Mouse (Mus musculus): ENCODE data around the gene Slc13a5. TPM values are rescaled to one million over a fixed set of nuclear protein-coding genes. Genes with fewer than 3 reads are reported as not detected.

Slc13a5 gene
- total and polyA plus RNA-seq, 3 experiments = not detected

- Histone ChIP-seq H3K79me2 (ENCODE audit: control insufficient read depth, insufficient read depth, low read length, poor library complexity) (no peaks in the 10 kb centered on the region), H3K27me3 (ENCODE audit: control insufficient read depth in 1 of 2, insufficient read depth in 2 of 2, low read length in 2 of 2) (peaks cover 17 to 27% of the 10 kb centered on the region in 2 experiments), H3K9ac (ENCODE audit: control insufficient read depth, low read depth, low read length, poor library complexity, severe bottlenecking) (no peak overlapping the region), H3K4me1 (ENCODE audit: control insufficient read depth in 1 of 2, insufficient read depth in 2 of 2, low read length in 2 of 2) (no peaks in the 10 kb centered on the region), H3K36me3 (ENCODE audit: control insufficient read depth in 1 of 2, insufficient read depth in 2 of 2, low read length in 2 of 2) (no peaks in the 10 kb centered on the region), H3K27ac (ENCODE audit: control insufficient read depth, low read depth, low read length) (no peak overlapping the region), H3K4me3 (ENCODE audit: control insufficient read depth in 1 of 2, insufficient read depth in 1 of 2, low read depth in 2 of 2, low read length in 2 of 2) (no peak overlapping the region), H3K9me3 (replicated peaks; ENCODE audit: insufficient read depth, low read length) (no peaks in the 10 kb centered on the region)
- no peak for TF ChIP-seq ZMIZ1 (IDR thresholded peaks at IDR 0.05; ENCODE audit: low read depth, low read length)
- no peak for TF ChIP-seq USF1 (IDR thresholded peaks at IDR 0.05; ENCODE audit: low read depth, low read length)
- TF ChIP-seq CHD2 (IDR thresholded peaks at IDR 0.05; ENCODE audit: low read length) = no peak
- no peak for TF ChIP-seq POLR2AphosphoS5 (IDR thresholded peaks at IDR 0.05; ENCODE audit: borderline replicate concordance, low read depth, low read length)
- TF ChIP-seq BHLHE40 (IDR thresholded peaks at IDR 0.05; ENCODE audit: borderline replicate concordance, low read depth, low read length) = no peak
- no peak for TF ChIP-seq MAFK (IDR thresholded peaks at IDR 0.05; ENCODE audit: borderline replicate concordance, low read depth, low read length)
- no peak for TF ChIP-seq MAZ (IDR thresholded peaks at IDR 0.05; ENCODE audit: low read depth, low read length)
- no peak for TF ChIP-seq GATA1 (IDR thresholded peaks at IDR 0.05; ENCODE audit: low read depth, low read length)
- no peak for TF ChIP-seq USF2 (IDR thresholded peaks at IDR 0.05; ENCODE audit: borderline replicate concordance in 1 of 2, insufficient read depth in 1 of 2, low read depth in 1 of 2, low read length in 2 of 2)
- no peak for TF ChIP-seq ETS1 (IDR thresholded peaks at IDR 0.05; ENCODE audit: low read depth, low read length)
- no peak for TF ChIP-seq MAX (IDR thresholded peaks at IDR 0.05; ENCODE audit: low read length)
- no peak for TF ChIP-seq SIN3A (IDR thresholded peaks at IDR 0.05; ENCODE audit: low read length)
- TF ChIP-seq RCOR1 (IDR thresholded peaks at IDR 0.05; ENCODE audit: low read depth, low read length) = no peak
- no peak for TF ChIP-seq ELF1 (IDR thresholded peaks at IDR 0.05; ENCODE audit: low read depth, low read length)
- no peak for TF ChIP-seq JUND (IDR thresholded peaks at IDR 0.05; ENCODE audit: low read depth, low read length)
- no peak for TF ChIP-seq ZKSCAN1 (IDR thresholded peaks at IDR 0.05; ENCODE audit: low read depth, low read length)
- TF ChIP-seq ZNF384 (IDR thresholded peaks at IDR 0.05; ENCODE audit: low read depth, low read length) = no peak
- TF ChIP-seq RAD21 (IDR thresholded peaks at IDR 0.05; ENCODE audit: low read depth, low read length) = no peak
- TF ChIP-seq MXI1 (IDR thresholded peaks at IDR 0.05; ENCODE audit: low read depth, low read length) = no peak
- no peak for TF ChIP-seq SMC3 (IDR thresholded peaks at IDR 0.05; ENCODE audit: low read depth, low read length)
- no peak for DNase-seq (ENCODE audit: low read depth, low spot score)
Observed at GRCm38 (mm10) chr11:72286651-72287050, 19.6 kb upstream of the Slc13a5 start.

DNA sequence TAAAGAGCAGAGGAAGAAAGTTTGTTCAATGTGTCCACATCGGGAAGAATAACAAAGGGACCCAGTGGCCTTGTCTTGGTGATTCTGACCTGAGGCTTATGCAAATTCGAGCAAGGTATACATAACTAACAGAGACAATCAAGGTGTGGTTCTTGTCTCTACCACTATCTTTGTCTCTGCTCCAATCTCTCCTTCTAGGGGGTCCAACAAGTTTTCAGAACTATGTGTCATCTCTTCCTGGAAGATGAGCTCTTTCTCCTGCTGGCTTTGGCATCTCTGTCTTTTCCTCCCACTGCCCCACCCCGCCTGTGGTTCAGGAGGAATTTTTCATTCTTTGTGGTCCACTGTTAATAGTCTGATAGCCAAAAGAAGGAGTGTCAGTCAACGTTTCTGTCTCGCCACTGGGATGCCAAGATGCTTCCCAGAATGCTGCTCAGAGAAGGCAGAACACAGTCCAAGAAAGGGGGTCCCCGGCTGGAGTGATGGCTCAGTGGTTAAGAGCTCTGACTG lies 19.0 kb upstream of the Slc13a5 start:
- Histone ChIP-seq H3K27me3 (ENCODE audit: control insufficient read depth in 1 of 2, insufficient read depth in 2 of 2, low read length in 2 of 2) (peaks cover 19 to 32% of the 10 kb centered on the region in 2 experiments), H3K27ac (ENCODE audit: control insufficient read depth, low read depth, low read length) (no peak overlapping the region), H3K36me3 (ENCODE audit: control insufficient read depth in 1 of 2, insufficient read depth in 2 of 2, low read length in 2 of 2) (no peaks in the 10 kb centered on the region), H3K4me3 (ENCODE audit: control insufficient read depth in 1 of 2, insufficient read depth in 1 of 2, low read depth in 2 of 2, low read length in 2 of 2) (no peak overlapping the region), H3K79me2 (ENCODE audit: control insufficient read depth, insufficient read depth, low read length, poor library complexity) (no peaks in the 10 kb centered on the region), H3K4me1 (ENCODE audit: control insufficient read depth in 1 of 2, insufficient read depth in 2 of 2, low read length in 2 of 2) (no peaks in the 10 kb centered on the region), H3K9ac (ENCODE audit: control insufficient read depth, low read depth, low read length, poor library complexity, severe bottlenecking) (no peak overlapping the region), H3K9me3 (replicated peaks; ENCODE audit: insufficient read depth, low read length) (no peaks in the 10 kb centered on the region)
- TF ChIP-seq CTCF (IDR thresholded peaks at IDR 0.05 in 2 of 3, conservative IDR thresholded peaks at IDR 0.05 in 1 of 3; ENCODE audit: control insufficient read depth in 1 of 3, insufficient read depth in 1 of 3, low read depth in 2 of 3, low read length in 3 of 3, poor library complexity in 1 of 3, severe bottlenecking in 1 of 3) (no peak), MEF2A (IDR thresholded peaks at IDR 0.05; ENCODE audit: extremely low read depth, insufficient replicate concordance, low read depth, low read length, poor library complexity, severe bottlenecking) (no peak), GATA1 (IDR thresholded peaks at IDR 0.05; ENCODE audit: low read depth, low read length) (no peak), HCFC1 (IDR thresholded peaks at IDR 0.05; ENCODE audit: low read depth, low read length) (no peak), NRF1 (IDR thresholded peaks at IDR 0.05; ENCODE audit: insufficient read depth, low read depth, low read length, poor library complexity, severe bottlenecking) (no peak), TAL1 (IDR thresholded peaks at IDR 0.05; ENCODE audit: low read length) (no peak), GABPA (IDR thresholded peaks at IDR 0.05; ENCODE audit: low read depth, low read length) (no peak), POLR2AphosphoS5 (IDR thresholded peaks at IDR 0.05; ENCODE audit: borderline replicate concordance, low read depth, low read length) (no peak), UBTF (IDR thresholded peaks at IDR 0.05; ENCODE audit: borderline replicate concordance, insufficient read depth, low read depth, low read length) (no peak), ZMIZ1 (IDR thresholded peaks at IDR 0.05; ENCODE audit: low read depth, low read length) (no peak), MAX (IDR thresholded peaks at IDR 0.05; ENCODE audit: low read length) (no peak), ZNF384 (IDR thresholded peaks at IDR 0.05; ENCODE audit: low read depth, low read length) (no peak), JUND (IDR thresholded peaks at IDR 0.05; ENCODE audit: low read depth, low read length) (no peak)
- no peak for DNase-seq (ENCODE audit: low read depth, low spot score)

Measured in MEL (cell line).